Mouse (Mus musculus): ENCODE results near the gene Osbpl6. TPM values are rescaled to one million over a fixed set of nuclear protein-coding genes. Genes with fewer than 3 reads are reported as not detected.
A peak's percentile ranks its signal among the peaks of the same experiment; 100 is the strongest.

Gene Osbpl6
- polyA plus RNA-seq (2012; rRNA removed) = 6.1 and 7.1 TPM in 2 replicates

DNA sequence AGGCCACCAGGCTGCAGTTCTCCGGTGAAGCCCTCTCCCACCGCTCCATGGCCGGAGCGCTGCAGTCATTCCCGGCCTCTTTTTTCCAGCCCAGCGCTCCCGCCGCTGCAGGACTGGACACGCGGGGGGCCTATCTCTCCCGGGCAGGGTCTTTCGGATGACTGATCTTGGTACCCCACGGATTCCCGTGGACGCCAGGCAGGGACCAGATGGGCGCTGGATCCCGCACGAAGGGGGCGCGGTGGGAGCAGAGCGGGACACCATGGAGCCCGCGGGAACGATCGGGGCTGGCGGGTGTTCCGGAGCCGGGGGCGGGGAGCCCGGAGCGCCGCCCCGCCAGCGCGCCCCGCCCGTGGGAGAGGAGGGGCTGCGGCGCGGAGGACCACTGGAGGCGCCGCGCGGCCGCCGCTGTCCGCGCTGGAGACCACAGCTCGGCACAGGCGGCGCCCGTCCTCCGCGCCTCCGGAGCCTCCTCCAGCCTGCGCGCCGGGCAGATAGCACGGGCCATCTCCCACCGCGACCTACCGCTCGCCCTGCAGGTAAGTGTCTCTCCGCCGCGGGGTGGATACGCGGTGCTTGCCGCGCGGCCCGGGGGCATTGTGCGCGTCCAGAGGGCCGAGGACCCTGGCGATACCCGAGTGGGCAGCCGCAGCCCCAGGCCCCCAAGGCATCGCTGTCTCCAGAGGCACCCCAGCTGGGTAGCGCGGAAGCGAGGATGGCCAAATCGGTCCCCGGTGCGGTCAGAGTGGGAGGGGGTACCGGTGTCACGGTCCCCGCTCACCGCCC, at the start of gene Osbpl6:
Gene Osbpl6, plus strand, starts transcription at position 358 of the 786 bp plus-strand sequence.
- H3K27me3 ChIP-seq (ENCODE audit: control insufficient read depth, insufficient read depth, low read length) = peaks cover 19% of the 10 kb centered on the region; the same call in 1 of the 2 replicates
- peak within 1 kb of the TSS; percentile 33 for H3K4me3 ChIP-seq (ENCODE audit: control insufficient read depth, insufficient read depth, low read length)
- TF ChIP-seq CTCF (IDR thresholded peaks at IDR 0.05; ENCODE audit: borderline replicate concordance, control insufficient read depth, extremely low read depth, insufficient read depth, low read length, poor library complexity) (no peak), POLR2A (IDR thresholded peaks at IDR 0.05; ENCODE audit: control insufficient read depth, extremely low read depth, insufficient read depth, low read length, poor library complexity) (no peak)
- WGBS = 2% methylated on average over 87 of the region's 89 CpGs
- H3K4me1 ChIP-seq (replicated peaks; ENCODE audit: control insufficient read depth, insufficient read depth, low read length) = peaks cover 12% of the 10 kb centered on the region
- DNase-seq = peak; percentile 8
- H3K36me3 ChIP-seq (ENCODE audit: control insufficient read depth, insufficient read depth, low read length) = no peaks in the 10 kb centered on the region
- no peak within 1 kb of the TSS for H3K27ac ChIP-seq (ENCODE audit: control insufficient read depth, insufficient read depth, low read length)

DNA sequence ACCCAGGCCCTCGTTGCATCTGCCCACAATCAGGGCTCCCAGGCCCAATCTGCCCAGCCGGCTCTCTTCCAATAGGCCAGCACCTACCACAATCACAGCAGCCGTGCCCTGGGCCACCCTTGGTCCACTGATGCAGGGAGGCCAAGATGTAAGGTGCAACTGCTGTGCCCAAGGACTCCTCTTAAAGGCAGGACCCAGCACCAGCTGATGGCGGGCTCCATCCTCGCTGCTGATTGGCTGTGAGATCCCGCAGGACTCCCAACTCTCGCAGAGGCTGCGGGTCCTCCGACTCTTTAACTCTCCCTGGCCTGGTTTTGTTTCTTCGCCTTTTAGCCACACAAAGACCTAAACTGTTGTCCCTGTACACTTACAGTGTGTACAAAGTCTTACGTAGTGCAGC, 46.1 kb upstream of the Osbpl6 start, which contains the start of gene Cyct:
Gene Cyct, minus strand, starts transcription at position 225 of the 400 bp plus-strand sequence.
- DNase-seq = no peak
- H3K27ac ChIP-seq (ENCODE audit: control insufficient read depth, insufficient read depth, low read length) = no peak within 1 kb of the TSS
- no peak within 1 kb of the TSS for H3K4me3 ChIP-seq (ENCODE audit: control insufficient read depth, insufficient read depth, low read length)
- no peaks in the 10 kb centered on the region for H3K4me1 ChIP-seq (replicated peaks; ENCODE audit: control insufficient read depth, insufficient read depth, low read length)
- no peaks in the 10 kb centered on the region for H3K27me3 ChIP-seq (ENCODE audit: control insufficient read depth, insufficient read depth, low read length)
- TF ChIP-seq POLR2A (IDR thresholded peaks at IDR 0.05; ENCODE audit: control insufficient read depth, extremely low read depth, insufficient read depth, low read length, poor library complexity) (no peak), CTCF (IDR thresholded peaks at IDR 0.05; ENCODE audit: borderline replicate concordance, control insufficient read depth, extremely low read depth, insufficient read depth, low read length, poor library complexity) (no peak)
- WGBS = 91% methylated on average over 11 of the region's 11 CpGs
- H3K36me3 ChIP-seq (ENCODE audit: control insufficient read depth, insufficient read depth, low read length) = no peaks in the 10 kb centered on the region

DNA sequence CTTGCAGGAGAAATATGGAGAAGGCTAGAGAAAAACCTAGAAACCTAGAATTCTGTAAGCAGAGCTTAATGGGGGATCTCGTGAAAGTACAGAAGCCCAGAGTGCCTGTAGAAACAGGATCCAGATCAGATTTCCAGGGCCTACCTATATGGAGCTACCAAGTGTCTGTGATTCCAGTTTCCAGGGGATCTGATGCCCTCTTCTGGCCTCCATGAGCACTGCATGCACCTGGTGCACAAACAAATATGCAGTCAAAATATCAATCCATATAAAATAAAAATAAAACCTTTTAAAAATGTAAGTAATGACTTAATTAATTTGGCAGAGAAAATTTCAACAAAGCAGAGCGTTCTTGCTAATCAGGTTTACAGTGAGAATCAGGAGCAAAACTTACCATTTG, 44.2 kb upstream of the Osbpl6 start:
- no peak overlapping the region for H3K4me3 ChIP-seq (ENCODE audit: control insufficient read depth, insufficient read depth, low read length)
- H3K4me1 ChIP-seq (replicated peaks; ENCODE audit: control insufficient read depth, insufficient read depth, low read length) = no peaks in the 10 kb centered on the region
- no peak for DNase-seq
- H3K27me3 ChIP-seq (ENCODE audit: control insufficient read depth, insufficient read depth, low read length) = no peaks in the 10 kb centered on the region
- 71% methylated on average over 2 of the region's 2 CpGs for WGBS
- no peak for TF ChIP-seq CTCF (IDR thresholded peaks at IDR 0.05; ENCODE audit: borderline replicate concordance, control insufficient read depth, extremely low read depth, insufficient read depth, low read length, poor library complexity)
- no peak for TF ChIP-seq POLR2A (IDR thresholded peaks at IDR 0.05; ENCODE audit: control insufficient read depth, extremely low read depth, insufficient read depth, low read length, poor library complexity)
- H3K36me3 ChIP-seq (ENCODE audit: control insufficient read depth, insufficient read depth, low read length) = no peaks in the 10 kb centered on the region
- H3K27ac ChIP-seq (ENCODE audit: control insufficient read depth, insufficient read depth, low read length) = no peak overlapping the region

DNA sequence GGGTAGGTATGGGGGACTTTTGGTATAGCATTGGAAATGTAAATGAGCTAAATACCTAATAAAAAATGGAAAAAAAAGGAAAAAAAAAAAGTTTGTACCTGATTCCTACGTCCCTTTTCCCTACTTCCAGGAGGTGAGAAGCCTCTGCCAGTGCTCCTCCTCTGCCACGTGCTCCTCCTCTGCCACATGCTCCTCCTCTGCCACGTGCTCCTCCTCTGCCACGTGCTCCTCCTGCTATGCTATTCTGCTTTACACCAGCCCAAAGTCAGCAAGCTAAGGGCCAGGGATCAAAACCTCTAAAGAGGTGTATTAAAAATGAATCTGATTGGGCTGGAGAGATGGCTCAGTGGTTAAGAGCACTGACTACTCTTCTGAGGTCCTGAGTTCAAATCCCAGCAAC, 40.5 kb upstream of the Osbpl6 start:
- WGBS = 80% methylated on average over 4 of the region's 4 CpGs
- TF ChIP-seq POLR2A (IDR thresholded peaks at IDR 0.05; ENCODE audit: control insufficient read depth, extremely low read depth, insufficient read depth, low read length, poor library complexity) = no peak
- TF ChIP-seq CTCF (IDR thresholded peaks at IDR 0.05; ENCODE audit: borderline replicate concordance, control insufficient read depth, extremely low read depth, insufficient read depth, low read length, poor library complexity) = no peak
- no peak overlapping the region for H3K4me3 ChIP-seq (ENCODE audit: control insufficient read depth, insufficient read depth, low read length)
- H3K36me3 ChIP-seq (ENCODE audit: control insufficient read depth, insufficient read depth, low read length) = no peaks in the 10 kb centered on the region
- no peaks in the 10 kb centered on the region for H3K27me3 ChIP-seq (ENCODE audit: control insufficient read depth, insufficient read depth, low read length)
- no peak overlapping the region for H3K27ac ChIP-seq (ENCODE audit: control insufficient read depth, insufficient read depth, low read length)
- no peak for DNase-seq
- H3K4me1 ChIP-seq (replicated peaks; ENCODE audit: control insufficient read depth, insufficient read depth, low read length) = 0 out of 2 replicates have a peak, but pooled peaks cover 3% of the 10 kb centered on the region

DNA sequence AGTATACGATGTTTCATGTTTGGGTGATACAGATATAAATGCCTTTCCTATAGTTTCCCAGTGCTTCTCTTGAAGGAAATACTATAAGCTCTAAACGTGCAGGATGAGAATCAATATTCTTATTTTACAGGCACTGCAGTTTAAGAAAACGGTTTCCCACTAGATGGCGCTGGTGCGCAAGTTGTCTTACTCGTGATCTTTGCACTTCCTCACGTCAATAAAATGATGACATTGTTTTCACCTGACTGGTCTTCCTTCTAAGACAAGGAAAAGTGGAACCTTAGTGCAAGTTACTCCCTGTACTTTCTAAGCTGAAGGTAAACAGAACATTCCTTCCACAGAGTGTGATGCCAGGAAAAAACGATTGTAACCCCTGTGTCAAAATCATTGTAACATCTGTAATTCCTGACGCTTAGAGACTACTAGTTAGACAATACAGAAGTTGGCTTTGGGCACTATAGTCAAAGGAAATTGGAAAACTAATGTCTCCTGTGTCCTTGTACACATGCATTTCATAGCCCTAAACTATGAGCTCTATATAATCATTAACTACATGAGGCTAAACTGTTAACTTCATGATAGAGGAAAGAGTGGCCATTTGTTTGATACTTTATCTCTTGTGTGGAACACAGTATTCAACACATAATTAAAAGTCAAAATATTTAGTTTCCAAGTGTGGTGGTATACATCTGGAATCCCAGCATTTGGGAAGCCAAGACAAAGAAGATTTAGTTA, 39.0 kb upstream of the Osbpl6 start:
- no peak overlapping the region for H3K4me3 ChIP-seq (ENCODE audit: control insufficient read depth, insufficient read depth, low read length)
- 18% methylated on average over 9 of the region's 9 CpGs for WGBS
- peak; percentile 82 for DNase-seq
- H3K36me3 ChIP-seq (ENCODE audit: control insufficient read depth, insufficient read depth, low read length) = peaks cover 8% of the 10 kb centered on the region
- no peaks in the 10 kb centered on the region for H3K27me3 ChIP-seq (ENCODE audit: control insufficient read depth, insufficient read depth, low read length)
- TF ChIP-seq CTCF (IDR thresholded peaks at IDR 0.05; ENCODE audit: borderline replicate concordance, control insufficient read depth, extremely low read depth, insufficient read depth, low read length, poor library complexity) (no peak), POLR2A (IDR thresholded peaks at IDR 0.05; ENCODE audit: control insufficient read depth, extremely low read depth, insufficient read depth, low read length, poor library complexity) (no peak)
- H3K4me1 ChIP-seq (replicated peaks; ENCODE audit: control insufficient read depth, insufficient read depth, low read length) = peaks cover 6% of the 10 kb centered on the region
- no peak overlapping the region for H3K27ac ChIP-seq (ENCODE audit: control insufficient read depth, insufficient read depth, low read length)

DNA sequence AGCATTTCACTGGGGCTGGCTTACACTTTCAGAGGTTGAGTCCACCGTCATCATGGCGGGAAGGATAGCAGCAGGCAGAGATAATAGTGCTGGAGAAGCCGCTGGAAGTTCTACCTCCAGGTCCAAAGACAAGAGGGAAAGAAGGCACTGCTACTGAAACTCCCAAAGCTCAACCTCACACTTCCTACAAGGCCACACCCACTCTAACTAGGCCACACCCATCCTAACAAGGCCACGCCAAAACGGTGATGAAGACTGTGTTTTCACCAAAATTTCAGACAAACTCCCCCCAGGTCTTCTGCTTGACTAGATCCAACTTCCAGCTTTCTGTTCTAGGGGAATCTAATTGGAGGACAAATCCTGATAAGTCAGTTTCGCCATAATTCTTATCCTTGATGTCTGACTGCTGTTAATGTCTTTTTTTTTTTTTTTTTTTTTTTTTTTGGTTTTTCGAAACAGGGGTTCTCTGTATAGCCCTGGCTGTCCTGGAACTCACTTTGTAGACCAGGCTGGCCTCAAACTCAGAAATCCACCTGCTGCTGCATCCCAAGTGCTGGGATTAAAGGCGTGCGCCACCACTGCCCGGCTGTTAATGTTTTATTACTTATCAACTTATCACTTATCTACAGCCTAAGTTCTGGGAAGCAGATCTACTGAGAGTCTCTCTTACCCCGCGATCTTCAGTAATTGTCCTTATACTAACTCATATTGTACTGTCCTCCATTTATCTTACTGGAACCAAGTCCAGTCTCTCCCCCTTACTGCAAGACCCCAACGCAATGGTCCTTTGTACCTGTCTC, 37.2 kb upstream of the Osbpl6 start:
- Histone ChIP-seq H3K27me3 (ENCODE audit: control insufficient read depth, insufficient read depth, low read length) (no peaks in the 10 kb centered on the region), H3K4me3 (ENCODE audit: control insufficient read depth, insufficient read depth, low read length) (no peak overlapping the region), H3K4me1 (replicated peaks; ENCODE audit: control insufficient read depth, insufficient read depth, low read length) (peaks cover 6% of the 10 kb centered on the region), H3K36me3 (ENCODE audit: control insufficient read depth, insufficient read depth, low read length) (peaks cover 19% of the 10 kb centered on the region), H3K27ac (ENCODE audit: control insufficient read depth, insufficient read depth, low read length) (no peak overlapping the region)
- TF ChIP-seq CTCF (IDR thresholded peaks at IDR 0.05; ENCODE audit: borderline replicate concordance, control insufficient read depth, extremely low read depth, insufficient read depth, low read length, poor library complexity) (no peak), POLR2A (IDR thresholded peaks at IDR 0.05; ENCODE audit: control insufficient read depth, extremely low read depth, insufficient read depth, low read length, poor library complexity) (no peak)
- WGBS = 81% methylated on average over 13 of the region's 13 CpGs
- no peak for DNase-seq

Measured in thymus, adult 2 months (tissue).